Mouse (Mus musculus) heart, adult 9 months (tissue): ENCODE data around the gene Tmem144.
"Not testable (repeated sequence)": the region's sequence is repeated elsewhere in the genome, so short reads cannot be mapped to it uniquely, and the experiment has no call there.

Source experiments
- DNase-seq, 2 experiments: peaks; one replicate each; pipeline ENCODE4 v3.0.0; 2022; ENCODE audit warnings: low spot score in 2 of 2

The Tmem144 gene

DNA sequence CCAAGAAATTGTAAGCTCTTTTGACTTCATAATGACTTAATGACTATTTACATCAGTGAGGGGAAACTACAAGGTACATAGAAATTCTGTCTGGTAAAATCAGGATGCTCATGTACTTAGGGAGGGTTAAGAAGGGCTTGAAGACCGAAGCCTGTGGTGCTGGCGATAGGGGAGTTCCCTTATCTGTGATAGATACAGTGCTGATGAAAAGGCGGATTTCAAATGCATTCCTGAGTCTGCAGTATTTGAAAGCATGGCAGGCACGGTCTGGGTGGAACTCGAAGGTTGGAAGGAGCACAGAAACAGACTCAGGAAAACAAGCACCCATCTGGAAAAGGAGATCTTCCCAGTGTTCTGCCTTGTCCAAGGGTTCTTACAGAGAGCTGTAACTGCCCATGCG lies 42.0 kb downstream of the Tmem144 start:
- DNase-seq = no peak

DNA sequence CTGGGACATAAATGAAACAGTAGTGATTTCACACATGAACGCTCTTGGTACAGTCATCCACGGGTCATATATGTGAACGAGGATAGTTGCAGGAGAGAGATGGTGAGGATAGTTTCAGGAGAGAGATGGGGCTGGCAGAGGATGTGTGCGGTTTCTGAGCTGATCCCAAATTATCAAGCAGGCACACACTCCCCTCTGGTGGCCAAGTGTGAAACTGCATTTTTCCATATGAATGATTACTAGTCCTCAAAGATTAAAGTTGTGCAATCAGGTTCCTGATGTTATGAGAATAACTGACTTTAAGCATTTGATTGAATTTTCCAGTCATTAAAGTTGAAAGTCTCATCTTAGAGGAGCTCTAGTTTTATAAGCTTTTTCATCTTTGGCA lies 43.4 kb downstream of the Tmem144 start:
- DNase-seq = peak in 1 of 2 experiments; percentile 48

DNA sequence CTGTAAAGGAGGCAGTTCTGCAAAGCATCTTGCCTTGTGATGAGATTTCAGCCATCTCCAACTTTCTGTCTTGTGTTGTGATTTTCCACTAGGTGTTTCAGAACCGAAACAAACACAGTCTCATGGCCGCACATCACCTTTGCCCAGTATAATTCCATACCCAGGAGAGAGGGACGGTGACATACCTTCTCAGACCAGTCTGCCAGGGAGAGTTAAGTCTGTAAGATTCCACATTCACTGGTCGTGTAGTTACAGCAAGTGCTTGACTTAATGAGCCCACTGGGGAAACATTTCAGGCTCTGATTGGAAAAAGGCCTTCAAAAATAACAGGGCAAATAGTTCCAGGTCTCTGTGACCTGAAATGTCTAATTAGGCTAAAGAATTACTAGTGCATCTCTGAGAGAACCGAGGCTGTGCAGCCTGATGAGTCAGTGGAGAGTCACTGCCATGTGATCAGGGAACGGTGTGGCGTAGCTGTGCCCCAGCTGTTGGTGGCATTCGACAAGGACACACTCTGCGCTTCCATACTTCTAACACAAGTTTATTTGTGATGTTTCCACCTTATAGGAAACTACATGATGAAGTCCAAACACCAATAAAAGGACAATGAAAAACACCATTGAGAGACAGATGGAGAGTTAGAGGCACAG lies 43.9 kb downstream of the Tmem144 start:
- DNase-seq = no peak

DNA sequence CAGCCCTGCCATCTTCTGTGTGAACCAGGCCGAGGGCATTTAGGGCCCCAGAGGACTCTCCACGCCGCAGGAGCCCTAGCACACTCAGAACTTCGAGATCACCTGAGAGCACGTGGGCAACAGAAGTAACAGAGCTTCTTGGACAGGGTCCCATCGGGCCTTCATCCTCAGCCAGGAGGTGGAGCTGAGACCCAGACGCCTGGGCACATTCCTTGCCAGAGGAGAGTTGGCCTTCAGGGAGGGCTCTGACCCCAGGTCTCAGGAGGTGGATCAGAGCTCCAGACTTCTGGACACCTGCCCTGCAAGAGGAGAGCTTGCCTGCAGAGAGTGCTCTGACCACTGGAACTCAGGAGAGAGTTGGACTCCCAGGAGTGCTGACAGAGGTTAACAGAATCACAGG lies 51.8 kb downstream of the Tmem144 start:
- DNase-seq = not testable (repeated sequence)

DNA sequence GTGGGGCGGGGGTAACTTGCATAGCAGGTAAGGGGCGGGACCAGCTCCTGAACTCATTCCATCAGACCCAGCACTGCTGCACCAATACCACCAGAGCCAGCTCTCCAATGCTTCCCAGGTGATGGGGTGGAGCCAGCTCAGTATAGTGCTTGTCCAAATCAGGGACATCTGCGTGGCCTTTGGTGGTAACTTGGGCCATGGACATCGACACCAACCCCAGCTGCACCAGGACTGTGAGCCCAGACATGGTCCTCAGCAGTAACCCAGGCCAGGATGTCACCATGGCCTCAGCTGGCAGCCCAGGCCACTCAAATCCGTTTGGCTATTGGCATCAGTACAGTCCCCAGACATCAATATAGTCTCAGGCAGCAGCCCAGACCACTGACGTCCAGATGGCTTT lies 60.3 kb downstream of the Tmem144 start:
- no peak for DNase-seq

DNA sequence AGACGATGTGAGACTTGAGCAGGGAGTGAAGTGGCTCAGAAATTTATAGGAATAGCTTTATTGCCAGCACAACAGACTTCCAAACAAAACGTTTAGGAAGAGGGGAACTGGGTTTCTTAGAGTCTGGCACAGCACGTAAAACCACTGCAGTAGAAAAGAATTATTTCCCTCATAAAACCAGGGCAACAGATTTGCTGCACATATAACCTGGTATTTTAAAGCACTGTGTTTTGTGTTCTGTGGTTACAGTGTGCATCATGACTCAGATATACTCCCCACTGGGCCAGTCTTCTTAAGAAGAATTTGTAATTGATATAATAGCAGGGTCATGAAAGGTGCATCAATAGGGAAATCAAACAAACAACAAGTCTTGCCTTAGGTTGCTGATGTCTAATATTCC lies 62.2 kb downstream of the Tmem144 start:
- no peak for DNase-seq

DNA sequence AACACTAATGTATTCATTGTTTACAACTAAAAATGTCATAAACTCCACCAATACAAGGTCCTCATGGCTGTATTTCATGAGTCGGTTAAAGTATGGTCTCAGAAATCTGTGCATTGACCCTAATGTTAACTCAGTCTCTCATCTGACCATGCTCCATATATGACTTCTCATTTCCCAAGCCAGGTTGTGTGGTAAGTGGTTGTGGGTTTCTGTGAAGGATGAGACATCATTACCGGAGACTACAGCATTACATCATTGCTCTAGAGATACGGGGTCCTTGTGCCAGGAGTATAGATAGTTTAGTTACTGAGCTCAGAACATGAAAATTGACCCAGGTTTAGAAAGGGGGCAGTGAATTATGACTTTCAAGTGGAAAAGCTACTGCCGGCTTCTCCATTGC lies 63.0 kb downstream of the Tmem144 start:
- DNase-seq = no peak

DNA sequence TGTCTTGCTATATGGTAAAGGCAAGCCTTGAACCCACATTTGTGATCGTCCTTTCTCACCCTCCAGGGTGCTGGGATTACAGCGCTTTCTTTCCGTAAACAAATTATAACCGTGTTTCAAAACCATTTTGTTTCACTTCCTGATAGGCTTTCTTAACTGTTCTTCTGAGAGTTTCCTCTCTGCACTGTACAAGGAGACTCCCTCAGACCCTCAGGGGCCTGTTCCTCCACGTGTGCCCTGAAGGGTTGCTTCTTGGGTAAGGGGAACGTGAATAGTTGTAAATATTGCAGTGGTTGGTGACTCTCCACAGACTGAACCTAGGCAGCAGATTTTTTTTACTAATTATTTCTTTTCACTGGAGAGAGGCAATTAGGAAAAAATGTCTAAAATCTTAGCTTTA lies 63.6 kb downstream of the Tmem144 start:
- no peak for DNase-seq

DNA sequence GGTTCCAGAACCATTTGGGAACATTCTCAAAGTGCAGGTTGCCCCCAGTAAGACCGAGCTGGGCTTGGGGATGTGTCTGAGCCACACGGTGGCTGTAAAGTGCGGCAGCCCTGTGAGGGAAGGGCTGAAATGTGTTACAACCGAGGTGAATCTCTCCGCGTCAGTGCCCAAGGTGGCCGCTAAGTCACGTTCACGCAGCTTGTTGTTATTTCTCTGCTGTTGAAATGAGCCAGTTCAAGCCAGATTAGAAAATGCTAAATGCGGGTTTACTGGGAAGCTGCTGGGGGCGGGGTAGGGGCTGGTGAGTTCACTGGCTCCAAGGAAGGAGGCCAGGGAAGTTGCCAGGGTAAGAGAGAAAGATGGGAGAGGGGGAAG lies 68.2 kb downstream of the Tmem144 start:
- no peak for DNase-seq

DNA sequence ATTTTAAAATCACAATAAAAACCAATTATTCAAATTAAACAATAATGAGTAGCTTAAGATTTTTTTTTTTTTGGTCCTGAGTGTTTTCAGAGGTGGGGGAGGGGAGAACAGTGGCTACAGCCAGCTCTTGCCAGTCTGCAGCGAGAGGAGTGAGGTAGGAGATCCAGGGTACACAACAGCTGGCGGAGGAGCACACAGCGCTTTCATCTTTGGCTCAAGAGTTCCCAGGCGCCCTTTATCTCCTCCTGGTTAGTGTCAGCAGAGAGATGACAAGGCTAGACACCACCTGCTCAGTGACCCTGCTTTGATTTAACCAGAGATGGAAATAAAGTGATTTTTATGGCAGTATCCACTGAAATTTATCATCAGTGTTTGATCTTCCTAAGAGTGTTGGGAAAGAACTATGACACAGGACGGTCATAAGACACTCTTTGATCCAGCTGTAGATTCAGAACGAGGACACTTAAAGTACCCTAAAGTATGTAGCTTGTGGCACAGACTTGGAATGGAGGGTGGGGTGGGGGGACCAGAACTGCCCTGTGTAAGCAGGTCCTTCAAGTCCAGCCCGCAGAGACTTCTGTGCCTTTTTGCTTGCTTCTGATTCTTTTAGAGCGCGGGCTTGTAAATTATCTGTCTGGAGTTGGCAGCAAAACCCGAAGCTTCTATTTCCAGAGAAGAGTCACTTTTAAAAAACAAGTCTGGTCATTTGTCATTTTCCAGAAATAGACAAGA lies 68.8 kb downstream of the Tmem144 start:
- DNase-seq = peak; percentile 8 to 12

DNA sequence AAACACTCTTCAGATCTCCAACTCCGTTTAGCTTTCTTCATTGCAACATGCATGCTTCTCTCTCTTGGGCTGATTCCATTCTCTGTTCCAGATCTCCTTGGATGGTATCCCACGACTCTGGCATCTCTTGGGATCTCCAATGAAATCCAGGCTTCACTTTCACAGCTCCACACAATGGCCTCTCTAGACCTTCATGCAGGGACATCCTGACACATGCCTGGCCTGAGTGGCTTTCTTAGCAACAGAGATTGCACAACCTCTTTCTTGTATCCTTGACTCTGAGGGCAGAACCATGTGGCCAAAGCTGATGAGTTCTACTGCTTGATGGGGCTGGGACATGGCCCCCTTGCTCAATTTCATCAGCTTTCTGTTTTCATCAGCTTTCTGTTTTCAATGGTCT lies 79.9 kb downstream of the Tmem144 start:
- DNase-seq = peak; percentile 17 to 44
